Mouse (Mus musculus): Measurements from ENCODE around the gene Pex14. TPM values are rescaled to one million over a fixed set of nuclear protein-coding genes. Genes with fewer than 3 reads are reported as not detected.

Pex14 gene
- total and polyA plus RNA-seq, 3 experiments = 20.1 to 23.7 (median 21.2) TPM

DNA sequence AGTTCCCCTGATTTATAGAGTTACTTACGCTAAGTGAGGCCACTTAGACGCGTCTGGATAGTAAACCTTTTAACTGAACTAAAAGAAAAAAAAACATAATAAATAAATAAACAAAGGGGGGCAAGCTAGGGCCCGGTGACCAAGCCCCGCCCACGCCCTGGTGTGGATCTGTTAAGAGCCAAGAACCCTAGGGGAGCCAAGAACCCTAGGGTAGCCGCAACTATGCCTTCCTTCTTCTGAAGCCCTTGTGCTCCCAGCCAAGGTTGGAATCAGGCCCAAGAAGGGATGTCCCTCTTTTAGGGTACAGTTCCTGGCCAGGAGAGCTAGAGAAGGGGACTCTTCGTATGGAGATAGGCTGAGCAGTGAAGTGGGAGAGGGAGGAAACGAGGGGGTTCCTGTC lies 176.3 kb downstream of the Pex14 start:
- no peaks in the 10 kb centered on the region for H3K36me3 ChIP-seq (ENCODE audit: control insufficient read depth, insufficient read depth, low read length)
- no peak overlapping the region for H3K4me3 ChIP-seq
- DNase-seq = no peak
- no peak overlapping the region for H3K27ac ChIP-seq
- no peak for TF ChIP-seq CTCF (IDR thresholded peaks at IDR 0.05)
- TF ChIP-seq POLR2A (IDR thresholded peaks at IDR 0.05; ENCODE audit: insufficient read depth, low read depth, low read length) = no peak
- no peak for TF ChIP-seq EP300 (IDR thresholded peaks at IDR 0.05; ENCODE audit: insufficient read depth, low read depth, low read length)
- intact Hi-C loops (cut with DNase I) = no loop called here
- no peaks in the 10 kb centered on the region for H3K27me3 ChIP-seq (ENCODE audit: control insufficient read depth, insufficient read depth, low read length)
- H3K79me2 ChIP-seq (replicated peaks; ENCODE audit: control insufficient read depth, insufficient read depth, low read length) = 0 out of 2 replicates have a peak, but pooled peaks cover 1% of the 10 kb centered on the region
- no peak overlapping the region for H3K9ac ChIP-seq (ENCODE audit: low read depth, low read length)
- H3K4me1 ChIP-seq (ENCODE audit: control insufficient read depth, insufficient read depth, low read length) = peaks cover 16% of the 10 kb centered on the region
- 62% methylated on average over 9 of the region's 9 CpGs for WGBS

DNA sequence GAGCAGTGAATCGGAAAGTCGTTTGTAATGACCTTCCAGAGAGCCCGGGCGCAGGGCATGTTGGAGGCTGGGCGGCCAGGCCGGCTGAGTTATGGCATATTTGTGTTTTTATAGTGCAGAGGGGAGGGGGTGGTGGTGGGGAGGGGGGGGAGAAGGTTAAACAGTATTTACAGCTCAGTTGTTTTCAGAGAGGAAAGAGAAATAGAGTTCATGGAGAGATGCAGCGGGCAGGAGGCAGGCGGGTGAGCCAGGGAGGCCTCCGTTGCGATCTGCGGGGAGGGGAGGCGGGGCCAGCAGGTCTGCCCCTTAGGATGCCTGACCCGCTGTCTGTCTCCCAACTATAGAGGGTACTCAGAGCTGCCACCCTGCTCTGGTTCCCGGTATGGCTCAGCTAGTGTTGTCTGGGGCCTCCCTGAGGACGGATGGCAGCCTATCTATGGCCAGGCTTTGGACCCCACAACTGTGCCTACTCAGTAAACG lies 177.4 kb downstream of the Pex14 start:
- 67% methylated on average over 16 of the region's 16 CpGs for WGBS
- DNase-seq = no peak

DNA sequence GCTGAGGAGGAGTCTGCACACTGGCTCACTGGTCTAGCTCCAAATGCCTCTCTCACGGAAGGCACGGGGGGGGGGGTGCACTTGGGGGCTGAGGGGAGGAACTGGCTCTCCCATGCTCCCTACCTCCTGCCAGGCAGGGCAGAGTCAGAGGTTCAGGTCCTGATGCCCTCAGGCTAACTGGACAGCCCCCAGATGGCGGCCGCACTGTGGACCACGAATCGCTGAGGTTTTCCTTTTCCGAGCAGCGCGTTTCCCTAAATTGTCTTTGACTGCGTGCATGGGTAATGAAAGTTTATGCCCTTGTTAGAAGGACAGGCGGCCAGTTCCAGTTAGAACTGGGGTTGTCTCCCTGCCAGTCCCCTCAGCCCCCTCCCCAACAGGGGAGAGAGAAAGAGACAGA lies 179.1 kb downstream of the Pex14 start:
- intact Hi-C loops (cut with DNase I) = no loop called here
- Histone ChIP-seq H3K79me2 (replicated peaks; ENCODE audit: control insufficient read depth, insufficient read depth, low read length) (no peaks in the 10 kb centered on the region; the same call in 1 of the 2 replicates), H3K36me3 (ENCODE audit: control insufficient read depth, insufficient read depth, low read length) (no peaks in the 10 kb centered on the region), H3K27me3 (ENCODE audit: control insufficient read depth, insufficient read depth, low read length) (no peaks in the 10 kb centered on the region), H3K4me3 (no peak overlapping the region), H3K27ac (no peak overlapping the region), H3K4me1 (ENCODE audit: control insufficient read depth, insufficient read depth, low read length) (peaks cover 2% of the 10 kb centered on the region), H3K9ac (ENCODE audit: low read depth, low read length) (no peak overlapping the region)
- no peak for DNase-seq
- 80% methylated on average over 11 of the region's 11 CpGs for WGBS
- no peak for TF ChIP-seq POLR2A (IDR thresholded peaks at IDR 0.05; ENCODE audit: insufficient read depth, low read depth, low read length)

More for the DNA sequence above, 177.4 kb downstream of the Pex14 start:
- Histone ChIP-seq H3K4me3 (no peak overlapping the region), H3K27me3 (ENCODE audit: control insufficient read depth, insufficient read depth, low read length) (no peaks in the 10 kb centered on the region), H3K36me3 (ENCODE audit: control insufficient read depth, insufficient read depth, low read length) (no peaks in the 10 kb centered on the region), H3K4me1 (ENCODE audit: control insufficient read depth, insufficient read depth, low read length) (peaks cover 7% of the 10 kb centered on the region), H3K9ac (ENCODE audit: low read depth, low read length) (no peak overlapping the region), H3K79me2 (replicated peaks; ENCODE audit: control insufficient read depth, insufficient read depth, low read length) (0 out of 2 replicates have a peak, but pooled peaks cover 1% of the 10 kb centered on the region), H3K27ac (no peak overlapping the region)
- intact Hi-C loops (cut with DNase I) = no loop called here
- TF ChIP-seq EP300 (IDR thresholded peaks at IDR 0.05; ENCODE audit: insufficient read depth, low read depth, low read length) (no peak), POLR2A (IDR thresholded peaks at IDR 0.05; ENCODE audit: insufficient read depth, low read depth, low read length) (no peak), CTCF (IDR thresholded peaks at IDR 0.05) (no peak)

DNA sequence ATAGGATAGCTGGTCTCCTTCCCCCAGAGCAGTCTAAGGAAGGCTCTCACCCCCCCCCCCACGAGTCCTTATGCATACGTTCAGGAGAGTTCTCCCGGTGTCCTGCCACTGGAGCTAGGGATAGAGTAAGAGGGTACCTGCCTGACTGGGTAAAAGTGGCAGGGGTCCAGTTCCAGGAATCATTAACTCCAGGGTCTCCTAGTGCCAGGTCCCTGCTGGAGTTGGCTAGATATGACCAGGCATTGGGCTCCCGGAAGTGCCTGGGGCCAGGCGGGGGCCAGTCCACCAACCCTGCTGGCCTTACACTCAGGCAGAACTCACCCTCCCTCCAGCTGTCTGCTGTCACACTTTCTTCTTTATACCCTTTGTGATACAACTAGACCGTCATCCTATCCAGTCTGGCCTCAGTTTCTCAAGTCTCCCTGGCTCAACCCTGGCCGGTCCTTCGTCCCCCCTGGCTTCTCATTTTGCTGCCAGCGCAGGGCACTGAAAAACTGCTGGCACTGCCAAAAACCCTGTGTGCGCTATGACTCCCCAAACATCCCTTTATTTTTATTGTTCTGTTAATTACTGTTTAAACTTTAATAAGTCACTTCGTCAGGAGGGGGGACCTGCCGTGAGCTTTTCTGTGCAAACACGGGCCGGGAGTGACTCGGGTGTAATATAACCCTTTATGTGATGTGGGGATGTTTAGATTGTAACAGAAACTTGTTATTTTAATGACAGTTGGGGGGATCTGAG lies 180.8 kb downstream of the Pex14 start:
- Histone ChIP-seq H3K9ac (ENCODE audit: low read depth, low read length) (no peak overlapping the region), H3K4me3 (no peak overlapping the region), H3K36me3 (ENCODE audit: control insufficient read depth, insufficient read depth, low read length) (no peaks in the 10 kb centered on the region), H3K4me1 (ENCODE audit: control insufficient read depth, insufficient read depth, low read length) (peaks cover 2% of the 10 kb centered on the region), H3K27ac (no peak overlapping the region), H3K27me3 (ENCODE audit: control insufficient read depth, insufficient read depth, low read length) (no peaks in the 10 kb centered on the region), H3K79me2 (replicated peaks; ENCODE audit: control insufficient read depth, insufficient read depth, low read length) (no peaks in the 10 kb centered on the region; the same call in none of the 2 replicates)
- TF ChIP-seq EP300 (IDR thresholded peaks at IDR 0.05; ENCODE audit: insufficient read depth, low read depth, low read length) (no peak), CTCF (IDR thresholded peaks at IDR 0.05) (no peak), POLR2A (IDR thresholded peaks at IDR 0.05; ENCODE audit: insufficient read depth, low read depth, low read length) (no peak)
- intact Hi-C loops (cut with DNase I) = no loop called here
- WGBS = 91% methylated on average over 15 of the region's 15 CpGs
- DNase-seq = no peak

DNA sequence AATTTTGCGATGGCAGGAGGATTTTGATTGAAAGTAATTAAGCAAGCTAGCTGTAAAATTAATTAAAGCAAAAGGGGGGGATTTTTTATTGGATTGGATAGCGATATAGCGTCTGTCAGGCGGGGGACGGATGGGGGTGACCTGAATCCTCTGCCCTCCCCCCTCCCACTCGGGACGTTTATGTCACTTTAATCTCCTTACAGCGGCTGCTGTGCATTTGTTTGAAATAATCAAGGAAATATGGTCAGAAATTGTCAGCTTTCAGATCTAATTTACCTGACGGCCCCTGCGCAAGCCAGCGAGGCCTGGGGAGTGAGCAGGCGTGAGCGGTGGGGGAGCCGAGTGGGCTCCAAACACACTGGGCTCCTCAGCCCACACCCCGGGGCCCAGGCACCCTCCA lies 183.8 kb downstream of the Pex14 start:
- no peak overlapping the region for H3K9ac ChIP-seq (ENCODE audit: low read depth, low read length)

More for the DNA sequence above, 183.8 kb downstream of the Pex14 start:
- DNase-seq = no peak
- 90% methylated on average over 15 of the region's 15 CpGs for WGBS
- no peak overlapping the region for H3K4me3 ChIP-seq
- no peaks in the 10 kb centered on the region for H3K27me3 ChIP-seq (ENCODE audit: control insufficient read depth, insufficient read depth, low read length)
- 0 out of 2 replicates have a peak, but pooled peaks cover 2% of the 10 kb centered on the region for H3K36me3 ChIP-seq (ENCODE audit: control insufficient read depth, insufficient read depth, low read length)
- peaks cover 11% of the 10 kb centered on the region for H3K4me1 ChIP-seq (ENCODE audit: control insufficient read depth, insufficient read depth, low read length)
- no peak for TF ChIP-seq POLR2A (IDR thresholded peaks at IDR 0.05; ENCODE audit: insufficient read depth, low read depth, low read length)
- H3K79me2 ChIP-seq (replicated peaks; ENCODE audit: control insufficient read depth, insufficient read depth, low read length) = no peaks in the 10 kb centered on the region; the same call in none of the 2 replicates
- H3K27ac ChIP-seq = no peak overlapping the region
- intact Hi-C loops (cut with DNase I) = loop anchor here (1.0 kb wide), 1 partner anchor 112 kb away; the partner anchor contains the start of gene Casz1

Measured in heart, adult 2 months (tissue).